Mouse (Mus musculus) G1E (cell line): ENCODE data around the gene Il12rb1. TPM values are rescaled to one million over a fixed set of nuclear protein-coding genes. Genes with fewer than 3 reads are reported as not detected.

Source experiments
- ATAC-seq: 2 replicates; pipeline ENCODE4 v1.8.0; 2016; ENCODE audit warnings: mild to moderate bottlenecking; ENCODE audit not compliant: insufficient number of reproducible peaks, poor library complexity, low FRiP score, severe bottlenecking; ENCODE audit errors: extremely low read depth
- DNase-seq: peaks from one replicate; pipeline ENCODE4 v3.0.0; 2012; ENCODE audit warnings: low spot score
- H3K27me3 ChIP-seq: 2 replicates; pipeline ENCODE4 v1.6.1; 2012; ENCODE audit warnings: mild to moderate bottlenecking, low read length, inconsistent platforms; ENCODE audit not compliant: insufficient read depth
- H3K36me3 ChIP-seq: replicated peaks from 2 replicates; pipeline ENCODE3; 2012; ENCODE audit warnings: mild to moderate bottlenecking, inconsistent platforms
- H3K4me1 ChIP-seq: 2 replicates; pipeline ENCODE4 v1.6.1; 2012; ENCODE audit warnings: low read depth, low read length, inconsistent platforms, mixed read lengths; ENCODE audit not compliant: insufficient read depth
- H3K4me3 ChIP-seq: 2 replicates; pipeline ENCODE4 v1.5.1; 2012; ENCODE audit warnings: low read depth, mild to moderate bottlenecking, inconsistent platforms, low read length, moderate library complexity, mixed read lengths
- H3K9me3 ChIP-seq: replicated peaks from 2 replicates; pipeline ENCODE4 v1.6.1; 2012; ENCODE audit warnings: inconsistent platforms
- CTCF ChIP-seq: IDR thresholded peaks from 2 replicates; pipeline ENCODE4 v1.5.1; 2012; ENCODE audit warnings: low read depth, low read length, inconsistent platforms, mixed read lengths
- GATA1 ChIP-seq: IDR thresholded peaks from 2 replicates; pipeline ENCODE4 v1.6.1; 2012; ENCODE audit warnings: borderline replicate concordance, low read length, inconsistent platforms, mixed read lengths
- GATA2 ChIP-seq: IDR thresholded peaks from 2 replicates; pipeline ENCODE4 v1.6.1; 2012; ENCODE audit warnings: low read depth, low read length, inconsistent platforms, borderline replicate concordance
- POLR2AphosphoS5 ChIP-seq: IDR thresholded peaks from 2 replicates; pipeline ENCODE4 v1.6.1; 2012; ENCODE audit warnings: low read depth, low read length, inconsistent platforms; ENCODE audit not compliant: insufficient replicate concordance
- TAL1 ChIP-seq: conservative IDR thresholded peaks from 2 replicates; pipeline ENCODE4 v1.6.1; 2012; ENCODE audit warnings: low read depth, low read length, inconsistent platforms, mixed read lengths
- polyA plus RNA-seq: library from polyadenylated mRNA; stranded (reverse); fragments of >175 nt; gene quantifications from 2 replicates; pipeline ENCODE4 v1.2.3, GENCODE M21; 2012
- total RNA-seq, 2 experiments: library from RNA; stranded (forward) in 1 of 2; stranded (reverse) in 1 of 2; fragments of 200-1000 nt in 1 of 2; fragments of >200 nt in 1 of 2; fragmentation: Nextera tagmentation in 1 of 2; gene quantifications; 2 replicates each; pipeline ENCODE4 v1.2.3; 2014 to 2017

The Il12rb1 gene
- total and polyA plus RNA-seq, 3 experiments: 1.9 to 5.6 (median 2.3) TPM

GRCm38 (mm10) chr8:70827796-70828195 is 19.5 kb downstream of the Il12rb1 start:
- Histone ChIP-seq H3K4me1 (peaks cover 1% of the 10 kb centered on the region; the same call in 1 of the 2 replicates), H3K9me3 (peaks cover 3% of the 10 kb centered on the region; the same call in 1 of the 2 replicates), H3K36me3 (no peaks in the 10 kb centered on the region), H3K27me3 (peaks cover 58% of the 10 kb centered on the region), H3K4me3 (no peak overlapping the region)
- no peak for DNase-seq
- no peak for TF ChIP-seq POLR2AphosphoS5
- no peak for TF ChIP-seq TAL1
- no peak for TF ChIP-seq CTCF
- TF ChIP-seq GATA2: no peak
- no peak for TF ChIP-seq GATA1
- no peak for ATAC-seq

- Histone ChIP-seq H3K36me3 (peaks cover 32% of the 10 kb centered on the region), H3K4me1 (peaks cover 25% of the 10 kb centered on the region), H3K9me3 (peaks cover 3% of the 10 kb centered on the region; the same call in 1 of the 2 replicates), H3K27me3 (peaks cover 29% of the 10 kb centered on the region), H3K4me3 (no peak overlapping the region)
- TF ChIP-seq TAL1: no peak
- TF ChIP-seq CTCF: no peak
- ATAC-seq: no peak
- DNase-seq: no peak
Observed at GRCm38 (mm10) chr8:70831517-70831916, 23.3 kb downstream of the Il12rb1 start.

- peaks cover 41% of the 10 kb centered on the region for H3K36me3 ChIP-seq
- TF ChIP-seq CTCF (no peak), GATA1 (no peak), POLR2AphosphoS5 (no peak), GATA2 (no peak), TAL1 (no peak)
- H3K9me3 ChIP-seq: no peaks in the 10 kb centered on the region
- DNase-seq (no peak), ATAC-seq (no peak)
- no peak overlapping the region for H3K4me3 ChIP-seq
- H3K27me3 ChIP-seq: peaks cover 23% of the 10 kb centered on the region
- H3K4me1 ChIP-seq: peaks cover 33% of the 10 kb centered on the region
Observed at GRCm38 (mm10) chr8:70832371-70832770, 24.1 kb downstream of the Il12rb1 start.

GRCm38 (mm10) chr8:70833018-70833482 is 24.8 kb downstream of the Il12rb1 start:
- TF ChIP-seq TAL1 (no peak), GATA2 (no peak), CTCF (no peak), POLR2AphosphoS5 (no peak), GATA1 (no peak)
- Histone ChIP-seq H3K27me3 (peaks cover 23% of the 10 kb centered on the region), H3K4me1 (peaks cover 34% of the 10 kb centered on the region), H3K36me3 (peaks cover 44% of the 10 kb centered on the region), H3K9me3 (no peaks in the 10 kb centered on the region), H3K4me3 (no peak overlapping the region)
- ATAC-seq (no peak), DNase-seq (no peak)

- peaks cover 44% of the 10 kb centered on the region for H3K36me3 ChIP-seq
- DNase-seq (no peak), ATAC-seq (no peak)
- no peaks in the 10 kb centered on the region for H3K9me3 ChIP-seq
- H3K4me1 ChIP-seq: peaks cover 37% of the 10 kb centered on the region
- no peak overlapping the region for H3K4me3 ChIP-seq
- no peak for TF ChIP-seq POLR2AphosphoS5
- TF ChIP-seq CTCF: no peak
- no peak for TF ChIP-seq TAL1
- no peak for TF ChIP-seq GATA2
- peaks cover 18% of the 10 kb centered on the region for H3K27me3 ChIP-seq
Observed at GRCm38 (mm10) chr8:70833520-70833919, 25.3 kb downstream of the Il12rb1 start.

GRCm38 (mm10) chr8:70834071-70834470 is 25.8 kb downstream of the Il12rb1 start:
- H3K27me3 ChIP-seq: peaks cover 13% of the 10 kb centered on the region; the same call in 1 of the 2 replicates
- TF ChIP-seq POLR2AphosphoS5 (no peak), GATA2 (no peak), CTCF (no peak), GATA1 (no peak), TAL1 (no peak)
- H3K9me3 ChIP-seq: no peaks in the 10 kb centered on the region
- H3K36me3 ChIP-seq: peaks cover 44% of the 10 kb centered on the region
- no peak for ATAC-seq
- peaks cover 41% of the 10 kb centered on the region for H3K4me1 ChIP-seq
- no peak for DNase-seq
- no peak overlapping the region for H3K4me3 ChIP-seq

GRCm38 (mm10) chr8:70836666-70837065 is 28.4 kb downstream of the Il12rb1 start:
- DNase-seq (no peak), ATAC-seq (no peak)
- Histone ChIP-seq H3K9me3 (no peaks in the 10 kb centered on the region), H3K4me3 (peak overlapping the region; percentile 13; the same call in 1 of the 2 replicates), H3K27me3 (peaks cover under 1% of the 10 kb centered on the region; the same call in 1 of the 2 replicates), H3K36me3 (peaks cover 44% of the 10 kb centered on the region), H3K4me1 (peaks cover 58% of the 10 kb centered on the region)
- TF ChIP-seq CTCF: no peak
- TF ChIP-seq GATA2: no peak
- TF ChIP-seq TAL1: no peak
- no peak for TF ChIP-seq GATA1
- TF ChIP-seq POLR2AphosphoS5: no peak
